Mouse (Mus musculus) hindbrain, embryonic 16.5 days (tissue): ENCODE measurements around the gene Sf3a3. TPM values are rescaled to one million over a fixed set of nuclear protein-coding genes. Genes with fewer than 3 reads are reported as not detected.

Experiments
- ATAC-seq: fragments of 200-750 bp; cut with Nextera tagmentation; 2 replicates; pipeline ENCODE4 v1.8.0; 2017; ENCODE audit warnings: moderate TSS enrichment, moderate library complexity
- H3K27ac ChIP-seq: fragments of 300-500 bp; sonication (generic); 2 replicates; pipeline ENCODE4 v1.5.1; 2014; ENCODE audit warnings: low read depth, mild to moderate bottlenecking, control low read depth, low read length, moderate library complexity
- H3K27me3 ChIP-seq: fragments of 300-500 bp; sonication (generic); replicated peaks from 2 replicates; pipeline ENCODE4 v1.6.1; 2014; ENCODE audit warnings: low read length; ENCODE audit not compliant: control insufficient read depth, insufficient read depth
- H3K36me3 ChIP-seq: fragments of 300-500 bp; sonication (generic); 2 replicates; pipeline ENCODE4 v1.6.1; 2014; ENCODE audit warnings: mild to moderate bottlenecking, low read length, moderate library complexity, mixed read lengths; ENCODE audit not compliant: control insufficient read depth, insufficient read depth
- H3K4me1 ChIP-seq: fragments of 300-500 bp; sonication (generic); 2 replicates; pipeline ENCODE4 v1.6.1; 2014; ENCODE audit warnings: low read depth, low read length; ENCODE audit not compliant: control insufficient read depth, insufficient read depth
- H3K4me2 ChIP-seq: fragments of 300-500 bp; sonication (generic); 2 replicates; pipeline ENCODE4 v1.6.1; 2014; ENCODE audit warnings: mild to moderate bottlenecking, low read length, control low read depth, moderate library complexity
- H3K4me3 ChIP-seq: fragments of 300-500 bp; sonication (generic); 2 replicates; pipeline ENCODE4 v1.5.1; 2014; ENCODE audit warnings: mild to moderate bottlenecking, low read length, control low read depth, moderate library complexity
- H3K9ac ChIP-seq: fragments of 300-500 bp; sonication (generic); 2 replicates; pipeline ENCODE4 v1.6.1; 2014; ENCODE audit warnings: low read depth, mild to moderate bottlenecking, control low read depth, low read length, moderate library complexity
- H3K9me3 ChIP-seq: fragments of 300-500 bp; sonication (generic); 2 replicates; pipeline ENCODE4 v1.6.1; 2014; ENCODE audit warnings: mild to moderate bottlenecking, low read length, moderate library complexity; ENCODE audit not compliant: control insufficient read depth
- WGBS: fragments of 180-500 bp; shearing (Covaris S2); extraction: QIAGEN DNeasy Blood & Tissue Kit; methylation state at CpG from one replicate; pipeline ENCODE4 v1.1.7; 2014; 5-methylcytosine and 5-hydroxymethylcytosine counted together
- polyA plus RNA-seq: library from polyadenylated mRNA; unstranded; fragments of >200 nt; fragmentation: Nextera tagmentation; extraction: Ambion mirVana; gene quantifications from 2 replicates; pipeline ENCODE4 v1.2.1, GENCODE M21; 2015

Gene Sf3a3
- polyA plus RNA-seq, 1 experiment from 2014 or later = 86.1 TPM

GRCm38 (mm10) chr4:124765802-124766565, 51.4 kb downstream of the Sf3a3 start:
- H3K36me3 ChIP-seq = no peaks in the 10 kb centered on the region
- no peaks in the 10 kb centered on the region for H3K9me3 ChIP-seq
- WGBS = 87% methylated on average over 23 of the region's 23 CpGs
- no peak overlapping the region for H3K9ac ChIP-seq
- no peaks in the 10 kb centered on the region for H3K27me3 ChIP-seq
- no peak overlapping the region for H3K27ac ChIP-seq
- no peak for ATAC-seq
- H3K4me2 ChIP-seq = no peak overlapping the region
- no peak overlapping the region for H3K4me3 ChIP-seq
- H3K4me1 ChIP-seq = no peaks in the 10 kb centered on the region

GRCm38 (mm10) chr4:124766566-124766940, 52.0 kb downstream of the Sf3a3 start:
- Histone ChIP-seq H3K9ac (no peak overlapping the region), H3K27me3 (no peaks in the 10 kb centered on the region), H3K9me3 (no peaks in the 10 kb centered on the region), H3K27ac (no peak overlapping the region), H3K4me1 (no peaks in the 10 kb centered on the region), H3K4me2 (no peak overlapping the region), H3K36me3 (no peaks in the 10 kb centered on the region), H3K4me3 (no peak overlapping the region)
- no peak for ATAC-seq
- 90% methylated on average over 2 of the region's 2 CpGs for WGBS

GRCm38 (mm10) chr4:124768963-124769591, 54.5 kb downstream of the Sf3a3 start:
- WGBS = 88% methylated on average over 13 of the region's 13 CpGs
- no peaks in the 10 kb centered on the region for H3K4me1 ChIP-seq
- no peaks in the 10 kb centered on the region for H3K9me3 ChIP-seq
- H3K4me3 ChIP-seq = no peak overlapping the region
- H3K4me2 ChIP-seq = no peak overlapping the region
- no peak overlapping the region for H3K9ac ChIP-seq
- no peak for ATAC-seq
- no peaks in the 10 kb centered on the region for H3K36me3 ChIP-seq
- H3K27me3 ChIP-seq = no peaks in the 10 kb centered on the region
- H3K27ac ChIP-seq = no peak overlapping the region

- H3K4me3 ChIP-seq = no peak overlapping the region
- no peak overlapping the region for H3K27ac ChIP-seq
- ATAC-seq = no peak
- WGBS = 80% methylated on average over 5 of the region's 5 CpGs
- no peak overlapping the region for H3K9ac ChIP-seq
- no peaks in the 10 kb centered on the region for H3K36me3 ChIP-seq
- H3K9me3 ChIP-seq = no peaks in the 10 kb centered on the region
- H3K4me1 ChIP-seq = no peaks in the 10 kb centered on the region
- no peaks in the 10 kb centered on the region for H3K27me3 ChIP-seq
- H3K4me2 ChIP-seq = no peak overlapping the region
Measured at GRCm38 (mm10) chr4:124770624-124771023, 56.0 kb downstream of the Sf3a3 start.

- Histone ChIP-seq H3K27ac (no peak overlapping the region), H3K4me3 (no peak overlapping the region), H3K9me3 (no peaks in the 10 kb centered on the region), H3K4me1 (no peaks in the 10 kb centered on the region), H3K9ac (no peak overlapping the region), H3K4me2 (no peak overlapping the region), H3K27me3 (no peaks in the 10 kb centered on the region), H3K36me3 (no peaks in the 10 kb centered on the region)
- WGBS = 75% methylated on average over 4 of the region's 4 CpGs
- ATAC-seq = no peak
Measured at GRCm38 (mm10) chr4:124772125-124772524, 57.5 kb downstream of the Sf3a3 start.

- Histone ChIP-seq H3K9me3 (no peaks in the 10 kb centered on the region), H3K27me3 (no peaks in the 10 kb centered on the region), H3K4me2 (no peak overlapping the region), H3K9ac (no peak overlapping the region), H3K4me1 (no peaks in the 10 kb centered on the region), H3K4me3 (no peak overlapping the region), H3K27ac (no peak overlapping the region), H3K36me3 (peaks cover 7% of the 10 kb centered on the region)
- 91% methylated on average over 2 of the region's 2 CpGs for WGBS
- ATAC-seq = no peak
Measured at GRCm38 (mm10) chr4:124773449-124773848, 58.9 kb downstream of the Sf3a3 start.

GRCm38 (mm10) chr4:124773995-124774394, 59.4 kb downstream of the Sf3a3 start:
- 94% methylated on average over 6 of the region's 6 CpGs for WGBS
- Histone ChIP-seq H3K4me3 (no peak overlapping the region), H3K4me2 (no peak overlapping the region), H3K27me3 (no peaks in the 10 kb centered on the region), H3K27ac (no peak overlapping the region), H3K4me1 (no peaks in the 10 kb centered on the region), H3K36me3 (peaks cover 12% of the 10 kb centered on the region), H3K9me3 (no peaks in the 10 kb centered on the region), H3K9ac (no peak overlapping the region)
- no peak for ATAC-seq

GRCm38 (mm10) chr4:124774429-124774828, 59.9 kb downstream of the Sf3a3 start:
- 77% methylated on average over 2 of the region's 2 CpGs for WGBS
- ATAC-seq = no peak
- Histone ChIP-seq H3K36me3 (peaks cover 15% of the 10 kb centered on the region), H3K4me2 (no peak overlapping the region), H3K4me3 (no peak overlapping the region), H3K27ac (no peak overlapping the region), H3K4me1 (no peaks in the 10 kb centered on the region), H3K9me3 (no peaks in the 10 kb centered on the region), H3K27me3 (no peaks in the 10 kb centered on the region), H3K9ac (no peak overlapping the region)

GRCm38 (mm10) chr4:124781361-124781760, 66.8 kb downstream of the Sf3a3 start:
- Histone ChIP-seq H3K4me2 (no peak overlapping the region), H3K4me3 (no peak overlapping the region), H3K27me3 (no peaks in the 10 kb centered on the region), H3K9ac (no peak overlapping the region), H3K36me3 (peaks cover 48% of the 10 kb centered on the region), H3K27ac (no peak overlapping the region), H3K9me3 (no peaks in the 10 kb centered on the region), H3K4me1 (no peaks in the 10 kb centered on the region)
- ATAC-seq = no peak
- 94% methylated on average over 7 of the region's 7 CpGs for WGBS
